Mouse (Mus musculus): ENCODE measurements at regions not wholly inside any gene's neighbourhood (a gene's known extent, or its start where the extent isn't known, plus 50 kb on each side); places are given as distances from the start of the nearest gene placed in this dataset.

GRCm38 (mm10) chr8:82459007-82459406, 56.0 kb upstream of the Il15 start:
- Histone ChIP-seq H3K4me3 (no peak overlapping the region), H3K36me3 (no peaks in the 10 kb centered on the region), H3K27ac (no peak overlapping the region), H3K4me1 (no peaks in the 10 kb centered on the region), H3K27me3 (ENCODE audit: insufficient read depth, poor library complexity, severe bottlenecking) (no peaks in the 10 kb centered on the region), H3K9me3 (no peaks in the 10 kb centered on the region)
- DNase-seq (ENCODE audit: low spot score) = no peak

GRCm38 (mm10) chr8:82454056-82454455, 51.0 kb upstream of the Il15 start:
- DNase-seq (ENCODE audit: low spot score) = no peak
- Histone ChIP-seq H3K27me3 (ENCODE audit: insufficient read depth, poor library complexity, severe bottlenecking) (no peaks in the 10 kb centered on the region), H3K9me3 (no peaks in the 10 kb centered on the region), H3K4me1 (no peaks in the 10 kb centered on the region), H3K4me3 (no peak overlapping the region), H3K36me3 (no peaks in the 10 kb centered on the region), H3K27ac (no peak overlapping the region)
- 82% methylated on average over 4 of the region's 4 CpGs for WGBS

All from heart, embryonic 10.5 days (tissue).